Mouse (Mus musculus) olfactory bulb, adult 2 months (tissue): ENCODE measurements at regions not wholly inside any gene's neighbourhood (a gene's known extent, or its start where the extent isn't known, plus 50 kb on each side); places are given as distances from the start of the nearest gene placed in this dataset.

ENCODE experiments used
- H3K27ac ChIP-seq: fragments of 200-500 bp; 2 replicates; pipeline ENCODE4 v1.5.1; 2012; ENCODE audit warnings: low read depth, low read length; ENCODE audit not compliant: insufficient read depth
- H3K4me1 ChIP-seq: fragments of 200-500 bp; 2 replicates; pipeline ENCODE4 v1.6.1; 2012; ENCODE audit warnings: low read length; ENCODE audit not compliant: control insufficient read depth, insufficient read depth
- H3K4me3 ChIP-seq: fragments of 200-500 bp; 2 replicates; pipeline ENCODE4 v1.5.1; 2012; ENCODE audit warnings: mild to moderate bottlenecking, low read depth, low read length, moderate library complexity; ENCODE audit not compliant: insufficient read depth
- CTCF ChIP-seq: fragments of 200-500 bp; IDR thresholded peaks from 2 replicates; pipeline ENCODE4 v1.5.1; 2012; ENCODE audit warnings: low read depth, mild to moderate bottlenecking, low read length, moderate library complexity; ENCODE audit not compliant: insufficient read depth
- POLR2A ChIP-seq: fragments of 200-500 bp; IDR thresholded peaks from 2 replicates; pipeline ENCODE4 v1.6.1; 2012; ENCODE audit warnings: mild to moderate bottlenecking, low read depth, low read length, moderate library complexity; ENCODE audit not compliant: insufficient read depth
- WGBS: fragments of 180-500 bp; shearing (Covaris S2); methylation state at CpG from one replicate; pipeline ENCODE4 v1.1.7; 2018; 5-methylcytosine and 5-hydroxymethylcytosine counted together

GRCm38 (mm10) chr16:30892606-30893005, 188.6 kb downstream of the Xxylt1 start:
- no peak for TF ChIP-seq CTCF
- H3K27ac ChIP-seq = no peak overlapping the region
- no peaks in the 10 kb centered on the region for H3K4me1 ChIP-seq
- no peak overlapping the region for H3K4me3 ChIP-seq
- WGBS = 95% methylated on average over 6 of the region's 6 CpGs

DNA sequence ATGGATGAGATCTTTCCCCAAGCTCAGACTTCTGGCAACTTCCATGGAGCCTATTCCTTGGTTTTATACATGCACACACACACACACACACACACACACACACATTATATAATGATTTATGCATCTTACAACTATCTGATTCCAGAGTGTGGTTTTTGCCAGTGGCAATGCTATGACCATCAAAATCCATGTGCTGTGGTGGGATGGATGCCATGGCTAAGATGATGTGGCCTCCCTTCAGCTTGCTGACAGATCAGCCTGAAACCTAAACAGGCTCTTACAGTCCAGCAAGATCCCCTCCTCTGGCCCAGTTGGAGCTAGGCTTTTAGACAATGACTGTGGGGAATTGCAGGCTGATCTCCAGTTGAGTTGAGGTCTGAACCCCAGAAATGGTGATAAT, 187.1 kb downstream of the Xxylt1 start:
- Histone ChIP-seq H3K4me3 (no peak overlapping the region), H3K27ac (no peak overlapping the region), H3K4me1 (no peaks in the 10 kb centered on the region)
- no peak for TF ChIP-seq CTCF
- TF ChIP-seq POLR2A = no peak

DNA sequence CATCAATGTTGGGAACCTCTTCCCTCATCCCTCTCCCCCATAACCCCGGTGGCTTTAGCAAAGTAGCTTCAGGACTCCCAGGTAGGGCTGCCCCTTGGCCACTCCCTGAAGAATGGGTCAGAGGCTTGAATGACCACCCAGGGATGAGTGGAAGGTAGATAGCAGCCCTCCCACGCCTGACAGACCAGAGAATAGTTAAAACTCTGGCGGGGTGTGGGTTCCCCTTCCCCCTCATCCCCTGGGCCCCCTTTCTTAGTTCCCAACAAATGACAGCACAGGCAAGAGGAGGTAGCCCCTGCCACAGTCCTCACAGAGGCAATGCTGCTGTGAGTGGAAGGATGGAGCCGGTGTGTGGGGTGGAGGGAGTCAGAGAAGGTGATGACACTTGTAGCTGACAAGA, 186.2 kb downstream of the Xxylt1 start:
- Histone ChIP-seq H3K27ac (no peak overlapping the region), H3K4me3 (no peak overlapping the region), H3K4me1 (no peaks in the 10 kb centered on the region)
- WGBS = 94% methylated on average over 4 of the region's 4 CpGs
- TF ChIP-seq CTCF (no peak), POLR2A (no peak)

DNA sequence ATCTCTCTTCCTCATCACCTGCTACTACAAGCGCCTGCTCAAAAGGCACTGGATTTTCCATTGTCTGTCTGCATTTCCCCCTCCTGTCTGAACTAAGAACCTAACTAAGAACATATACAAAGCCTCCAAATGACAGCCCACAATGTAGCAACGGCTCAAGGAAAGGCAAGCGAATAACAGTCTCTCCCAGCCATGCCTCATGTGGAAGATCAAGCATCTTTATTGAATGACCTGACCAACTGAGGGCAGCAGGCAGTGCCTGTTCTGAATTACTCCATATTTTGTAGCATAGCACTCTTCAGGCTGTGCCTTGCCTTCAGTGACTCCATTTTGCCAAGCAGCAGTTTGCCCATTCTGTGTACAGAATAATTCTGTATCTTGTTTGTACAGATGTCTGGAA, 183.9 kb downstream of the Xxylt1 start:
- WGBS = 97% methylated on average over 3 of the region's 3 CpGs
- H3K4me3 ChIP-seq = no peak overlapping the region
- TF ChIP-seq POLR2A (no peak), CTCF (no peak)

GRCm38 (mm10) chr16:30900121-30900520, 181.1 kb downstream of the Xxylt1 start:
- WGBS = 86% methylated on average over 2 of the region's 2 CpGs
- Histone ChIP-seq H3K4me3 (no peak overlapping the region), H3K27ac (no peak overlapping the region), H3K4me1 (no peaks in the 10 kb centered on the region)
- TF ChIP-seq POLR2A = no peak
- TF ChIP-seq CTCF = no peak

More for the DNA sequence above, 183.9 kb downstream of the Xxylt1 start:
- H3K4me1 ChIP-seq = no peaks in the 10 kb centered on the region
- no peak overlapping the region for H3K27ac ChIP-seq

GRCm38 (mm10) chr16:30901309-30901708, 179.9 kb downstream of the Xxylt1 start:
- Histone ChIP-seq H3K4me1 (no peaks in the 10 kb centered on the region), H3K27ac (no peak overlapping the region), H3K4me3 (no peak overlapping the region)
- no peak for TF ChIP-seq POLR2A
- TF ChIP-seq CTCF = no peak
